Mouse (Mus musculus) thymus, adult 2 months (tissue): Measurements from ENCODE around the gene Negr1.

Experiments used
- CTCF ChIP-seq: fragments of 200-500 bp; IDR thresholded peaks from 2 replicates; pipeline ENCODE4 v1.5.1; 2012; ENCODE audit warnings: mild to moderate bottlenecking, control low read depth, low read length, moderate library complexity, borderline replicate concordance; ENCODE audit not compliant: control insufficient read depth, poor library complexity, insufficient read depth; ENCODE audit errors: extremely low read depth
- POLR2A ChIP-seq: fragments of 200-500 bp; IDR thresholded peaks from 2 replicates; pipeline ENCODE4 v1.6.1; 2012; ENCODE audit warnings: mild to moderate bottlenecking, low read length, control low read depth, moderate library complexity; ENCODE audit not compliant: control insufficient read depth, poor library complexity, insufficient read depth; ENCODE audit errors: extremely low read depth

DNA sequence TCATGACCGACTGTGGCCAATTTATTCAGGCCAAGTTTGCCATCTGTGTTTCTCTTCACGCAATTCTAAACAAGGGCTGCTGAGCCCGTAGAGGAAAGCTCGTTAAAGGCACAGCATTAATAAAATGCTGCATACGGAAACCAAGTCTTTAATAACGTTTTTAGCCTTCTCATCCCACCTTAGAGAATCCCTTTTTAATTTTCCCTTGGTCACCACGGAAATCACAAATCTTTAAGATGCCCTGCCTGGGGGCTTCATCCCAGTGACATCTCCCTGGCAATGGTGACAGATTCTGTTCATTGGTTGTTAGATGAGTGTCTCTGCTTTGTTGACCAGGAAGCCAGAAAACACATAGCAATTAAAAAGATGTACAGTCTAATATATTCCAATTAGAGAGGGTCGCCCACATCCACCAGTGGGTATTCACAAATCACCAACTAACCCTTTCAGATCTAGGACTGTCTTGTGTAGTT lies 35.1 kb upstream of the Negr1 start:
- TF ChIP-seq POLR2A (no peak), CTCF (no peak)
